Mouse (Mus musculus) mouse embryonic stem cell (cell line): Measurements from ENCODE around the gene Sox12.
"Not testable (repeated sequence)": the region's sequence is repeated elsewhere in the genome, so short reads cannot be mapped to it uniquely, and the experiment has no call there.

ENCODE experiments used
- in situ Hi-C, 2 experiments: fragments of 300-500 bp; cut with MboI; formaldehyde crosslinking; loops; 1 replicate in 1 of 2; 3 replicates in 1 of 2; pipeline ENCODE4 v1.14.3; 2019 to 2020; ENCODE audit warnings: low sequenced_read_pairs in 2 of 2, low pct_unique_long_range_greater_than_20kb in 1 of 2, mixed read lengths in 1 of 2; ENCODE audit not compliant: unreplicated experiment in 1 of 2

The Sox12 gene

DNA sequence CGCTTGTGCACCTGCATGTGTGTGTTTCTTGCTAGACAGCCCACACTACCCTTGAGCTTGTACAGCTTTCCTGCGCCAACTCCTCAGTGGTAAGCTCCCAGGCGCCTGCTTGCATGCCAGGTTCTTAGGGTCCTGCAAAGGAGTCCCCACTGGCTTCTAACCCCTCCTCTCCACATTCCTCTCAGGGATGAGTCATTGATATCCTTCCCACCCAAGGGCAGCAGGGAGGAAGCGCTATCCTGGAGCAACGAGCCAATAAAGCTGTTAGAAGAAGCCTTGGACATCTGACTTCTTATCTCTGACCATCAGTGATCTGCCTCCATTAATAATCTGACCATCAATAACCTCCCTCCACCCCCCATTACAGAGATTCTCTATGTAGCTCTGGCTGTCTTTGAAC, 29.9 kb downstream of the Sox12 start:
- in situ Hi-C loops = loop anchor here in 1 of 2 experiments (10.0 kb wide), 1 partner anchor 263 kb away; the partner anchor contains the start of gene Srxn1

DNA sequence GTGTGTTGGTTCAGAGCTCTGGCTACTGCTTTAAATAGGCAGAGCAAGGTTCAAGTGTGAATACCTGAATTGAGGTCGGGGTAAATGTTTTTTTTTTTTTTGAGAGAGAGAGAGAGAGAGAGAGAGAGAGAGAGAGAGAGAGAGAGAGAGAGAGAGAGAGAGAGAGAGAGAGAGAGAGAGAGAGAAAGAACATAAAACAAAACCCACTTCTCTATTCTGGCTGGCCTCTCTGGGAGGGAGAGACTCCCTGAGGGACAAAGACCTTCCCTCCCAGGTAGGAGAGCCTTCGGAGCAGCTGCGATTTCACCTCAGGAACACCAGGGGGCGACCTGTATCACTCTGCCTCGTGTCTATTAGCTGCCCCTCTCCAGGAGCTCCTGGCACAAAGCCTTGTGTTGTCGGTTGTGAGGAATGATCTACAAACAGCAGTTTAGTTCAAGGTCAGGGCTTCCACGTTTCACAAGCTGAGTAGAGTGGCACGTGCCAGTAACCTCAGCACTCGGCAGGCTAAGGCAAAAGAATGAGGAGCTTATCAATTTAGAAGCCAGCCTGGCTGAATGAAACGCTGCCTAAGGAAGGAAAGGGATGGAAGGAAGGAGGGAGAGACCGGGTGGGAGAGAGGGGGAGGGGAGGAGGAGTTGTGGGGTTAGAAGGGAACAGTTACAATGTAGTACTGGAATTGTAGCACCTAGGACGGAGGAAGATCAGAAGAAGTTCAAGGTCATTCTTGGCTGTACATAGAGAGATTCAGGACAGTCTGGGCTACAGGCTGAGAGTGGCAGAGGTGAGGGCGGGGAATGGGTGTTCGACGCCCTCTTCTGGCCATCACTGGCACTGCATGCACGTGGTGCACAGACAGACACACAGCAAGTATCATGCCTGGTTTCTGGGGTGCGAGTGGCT, 34.4 kb downstream of the Sox12 start:
- in situ Hi-C loops = loop anchor here in 1 of 2 experiments (10.0 kb wide), 1 partner anchor 259 kb away; the partner anchor contains the start of gene Srxn1

DNA sequence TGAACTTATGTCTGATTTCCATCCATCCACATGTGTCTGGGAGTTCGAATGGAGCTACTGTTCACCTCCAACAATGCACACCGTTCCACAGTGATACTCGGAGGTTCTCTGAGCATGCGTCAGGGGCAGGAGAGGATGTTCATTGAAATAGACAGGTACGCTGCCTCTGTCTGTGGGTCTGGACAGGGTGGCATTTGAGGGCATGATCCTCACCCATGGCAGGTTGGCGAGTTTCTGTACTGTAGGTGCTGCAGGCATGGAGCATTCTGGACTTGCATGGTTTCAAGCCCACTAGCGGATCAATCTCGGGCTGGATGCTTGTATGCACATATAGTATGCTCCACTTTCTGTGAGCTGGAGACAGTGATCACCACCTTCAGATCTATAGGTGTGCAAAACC, 36.7 kb downstream of the Sox12 start:
- in situ Hi-C loops = loop anchor here in 1 of 2 experiments (10.0 kb wide), 1 partner anchor 256 kb away; the partner anchor contains the start of gene Srxn1

DNA sequence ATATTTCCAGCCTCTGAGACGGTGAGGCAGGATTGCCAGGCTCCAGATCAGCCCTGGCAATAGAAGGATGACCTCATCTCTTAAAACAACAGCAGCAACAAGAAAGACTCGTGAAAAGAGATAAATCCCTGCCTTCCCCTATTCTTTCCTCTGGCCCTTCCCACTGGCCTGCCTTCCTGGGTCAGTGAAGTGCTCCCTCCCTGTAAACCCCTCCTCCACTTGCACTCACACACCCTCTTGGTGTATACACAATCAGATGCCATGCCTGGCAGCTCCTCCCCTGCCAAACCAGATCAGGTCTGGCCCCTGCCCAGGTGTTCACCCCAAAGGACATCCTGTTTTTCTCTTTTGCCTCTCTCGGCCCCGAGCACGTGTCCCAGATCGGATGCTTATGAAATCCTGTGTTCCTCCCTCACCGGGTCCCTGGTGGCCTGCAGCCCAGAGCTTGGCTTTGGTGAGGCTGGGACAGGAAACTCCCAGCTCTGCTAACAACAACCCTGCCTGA, 37.5 kb downstream of the Sox12 start:
- in situ Hi-C loops = loop anchor here in 1 of 2 experiments (10.0 kb wide), 1 partner anchor 256 kb away; the partner anchor contains the start of gene Srxn1

DNA sequence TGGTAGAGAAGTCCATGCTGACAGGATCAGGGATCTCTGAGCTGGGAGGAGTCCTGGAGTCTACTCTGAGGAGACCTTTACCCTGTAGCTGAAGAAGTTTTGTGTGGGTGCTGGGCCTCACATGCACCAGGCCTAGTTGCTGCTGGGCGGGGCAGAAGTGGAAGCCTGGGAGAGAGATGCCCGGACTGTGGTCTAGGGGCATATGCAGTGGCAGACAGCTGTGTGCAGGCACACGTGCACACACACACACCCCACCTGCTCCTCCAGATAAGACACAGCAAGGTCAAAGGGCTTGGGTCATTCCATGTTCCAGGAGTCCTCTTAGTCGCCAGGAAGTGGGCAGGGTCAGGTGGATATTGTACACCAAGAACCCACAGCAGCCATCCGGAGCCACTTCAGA, 38.2 kb downstream of the Sox12 start:
- in situ Hi-C loops = loop anchor here in 1 of 2 experiments (10.0 kb wide), 1 partner anchor 255 kb away; the partner anchor contains the start of gene Srxn1

DNA sequence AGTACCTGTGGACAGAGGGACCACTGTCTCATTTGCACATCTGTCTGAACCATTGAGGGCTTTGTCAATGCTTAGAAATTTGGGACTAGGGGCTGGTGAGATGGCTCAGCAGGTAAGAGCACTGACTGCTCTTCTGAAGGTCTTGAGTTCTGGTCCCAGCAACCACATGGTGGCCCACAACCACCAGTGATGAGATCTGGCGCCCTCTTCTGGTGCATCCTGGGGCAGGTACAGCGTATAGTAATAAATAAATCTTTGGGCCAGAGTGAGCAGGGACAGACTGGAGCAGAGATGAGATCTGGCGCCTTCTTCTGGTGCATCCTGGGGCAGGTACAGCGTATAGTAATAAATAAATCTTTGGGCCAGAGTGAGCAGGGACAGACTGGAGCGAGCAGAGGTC, 38.9 kb downstream of the Sox12 start:
- in situ Hi-C loops = not testable (repeated sequence)

DNA sequence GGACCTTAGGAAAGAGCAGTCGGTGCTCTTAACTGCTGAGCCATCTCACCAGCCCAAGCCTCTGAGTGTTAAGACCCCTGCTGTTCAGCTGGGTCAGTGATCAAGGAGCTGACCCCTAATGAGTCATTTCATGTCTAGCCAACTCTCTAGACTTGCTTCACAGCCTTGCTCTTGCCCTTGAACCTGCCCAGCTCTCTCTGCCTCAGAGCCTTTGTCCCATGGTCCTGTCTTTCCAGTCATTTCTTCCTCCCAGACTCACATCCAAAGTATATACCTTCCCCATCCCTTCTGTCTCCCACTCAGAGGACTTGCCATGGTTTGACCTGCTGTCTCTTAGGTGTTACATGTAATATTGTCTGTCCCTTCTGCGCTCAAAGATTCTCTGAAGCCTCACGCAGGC, 40.6 kb downstream of the Sox12 start:
- in situ Hi-C loops = no loop called here

DNA sequence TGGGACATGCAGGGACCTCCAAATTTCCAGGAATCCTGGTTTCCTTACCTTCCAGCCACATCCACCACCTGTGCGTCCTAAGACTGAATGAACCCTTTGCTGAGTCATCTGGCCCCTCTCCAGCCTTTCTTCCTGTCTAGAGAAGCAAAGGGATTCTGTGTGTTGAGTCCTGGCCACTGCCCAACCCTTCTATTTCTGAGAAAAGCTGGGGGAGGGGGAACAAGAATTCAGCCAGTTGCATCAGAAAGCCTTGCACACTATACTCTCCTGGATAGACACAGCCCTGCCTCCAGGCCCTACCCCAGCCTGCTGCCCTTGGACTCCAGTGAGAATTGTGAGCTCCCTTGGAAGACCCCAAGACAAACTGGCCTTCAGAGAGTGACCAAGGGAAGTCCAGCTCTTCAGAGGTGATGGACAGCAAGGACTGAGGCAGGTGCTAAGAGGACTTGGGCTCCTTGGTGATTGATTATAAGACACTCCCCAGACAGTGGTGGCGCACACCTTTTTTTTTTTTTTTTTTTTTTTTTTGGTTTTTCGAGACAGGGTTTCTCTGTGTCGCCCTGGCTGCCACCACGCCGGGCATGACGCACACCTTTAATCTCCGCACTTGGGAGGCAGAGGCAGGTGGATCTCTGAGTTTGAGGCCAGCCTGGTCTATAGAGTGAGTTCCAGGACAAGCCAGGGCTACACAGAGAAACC, 47.9 kb downstream of the Sox12 start:
- in situ Hi-C loops = no loop called here

DNA sequence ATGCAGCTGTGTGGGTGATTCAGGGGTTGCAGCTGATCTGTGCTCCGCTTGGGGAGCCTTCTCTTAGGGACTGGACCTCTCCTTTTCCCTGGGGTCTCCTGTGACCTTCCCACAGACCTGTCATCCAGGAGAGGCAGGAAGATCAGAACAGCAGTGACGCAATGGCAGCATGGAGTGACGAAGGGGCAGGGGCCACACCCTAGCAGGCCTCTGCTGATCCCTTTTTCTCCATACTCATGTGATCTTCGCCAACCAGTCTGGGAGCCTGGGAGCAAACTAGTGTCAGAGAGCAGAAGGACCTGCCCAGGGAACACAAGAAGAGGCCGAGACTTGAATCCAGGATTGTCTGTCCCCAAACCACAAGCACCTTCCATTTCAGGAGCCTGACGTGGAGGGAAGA, 48.7 kb downstream of the Sox12 start:
- in situ Hi-C loops = no loop called here

DNA sequence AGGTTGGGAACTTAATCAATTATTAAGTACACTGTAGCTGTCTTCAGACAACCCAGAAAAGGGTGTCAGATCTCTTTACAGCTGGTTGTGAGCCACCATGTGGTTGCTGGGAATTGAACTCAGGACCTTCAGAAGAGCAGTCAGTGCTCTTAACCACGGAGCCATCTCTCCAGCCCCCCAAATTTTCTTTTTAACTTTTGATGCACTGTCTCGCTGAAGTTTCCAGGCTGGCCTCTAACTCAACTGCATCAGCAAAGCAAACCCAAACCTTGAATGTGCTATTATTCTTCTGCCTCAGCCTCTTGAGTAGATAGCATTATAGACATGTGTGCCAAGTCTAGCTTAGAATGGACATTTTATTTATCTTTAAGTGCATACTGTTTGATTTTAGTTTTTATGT, 50.1 kb downstream of the Sox12 start:
- in situ Hi-C loops = no loop called here

DNA sequence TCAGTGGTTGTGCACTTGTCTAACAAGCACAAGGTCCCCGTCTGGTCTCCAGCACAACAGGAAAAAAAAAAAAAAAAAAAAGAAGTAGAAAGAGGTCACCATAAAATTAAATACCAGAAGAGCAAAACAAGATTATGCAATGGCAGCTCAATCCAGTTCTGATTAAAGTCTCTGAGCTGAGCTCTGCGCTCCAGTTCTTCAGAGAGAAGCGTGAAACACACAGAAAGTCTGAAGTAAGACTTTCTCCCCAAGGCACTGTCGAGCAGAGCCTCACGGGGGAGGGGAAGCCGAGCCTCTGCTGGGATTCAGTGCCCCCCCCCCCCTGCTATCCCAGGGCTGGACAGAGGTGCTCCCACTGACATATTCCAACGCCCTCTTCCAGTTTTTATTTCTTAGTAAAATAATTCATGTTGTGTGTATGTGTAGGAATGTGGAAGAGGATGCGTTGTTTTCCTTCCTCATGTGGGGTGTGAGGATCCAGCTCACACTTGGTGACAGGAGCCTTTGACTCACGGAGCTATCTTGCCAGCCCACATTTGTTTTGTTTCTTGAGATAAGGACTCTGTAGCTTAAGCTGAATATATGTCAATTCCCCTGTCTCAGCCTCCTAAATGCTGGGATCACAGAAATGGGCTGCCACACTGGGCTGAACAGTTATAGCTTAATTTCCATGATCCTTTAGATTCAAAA, 50.9 kb downstream of the Sox12 start:
- in situ Hi-C loops = no loop called here

DNA sequence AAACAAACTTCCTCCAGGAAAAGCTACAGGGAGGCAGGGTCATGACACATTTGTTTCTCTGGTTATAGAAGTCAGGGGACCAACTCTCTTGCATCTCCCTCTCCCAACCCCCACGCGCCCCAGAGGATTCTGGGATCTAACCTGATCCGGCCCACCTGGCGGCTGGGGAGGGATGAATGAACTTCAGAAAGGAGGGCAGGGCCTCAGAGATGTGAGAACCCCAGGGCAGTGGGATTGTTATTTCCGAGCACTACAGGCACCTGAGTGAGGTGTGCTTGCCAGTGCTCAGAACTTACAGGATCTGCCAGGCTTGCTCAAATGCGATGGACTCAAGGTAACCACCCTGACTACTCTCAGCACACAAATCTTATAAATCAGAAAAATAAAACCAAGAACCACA, 52.5 kb downstream of the Sox12 start:
- in situ Hi-C loops = no loop called here

DNA sequence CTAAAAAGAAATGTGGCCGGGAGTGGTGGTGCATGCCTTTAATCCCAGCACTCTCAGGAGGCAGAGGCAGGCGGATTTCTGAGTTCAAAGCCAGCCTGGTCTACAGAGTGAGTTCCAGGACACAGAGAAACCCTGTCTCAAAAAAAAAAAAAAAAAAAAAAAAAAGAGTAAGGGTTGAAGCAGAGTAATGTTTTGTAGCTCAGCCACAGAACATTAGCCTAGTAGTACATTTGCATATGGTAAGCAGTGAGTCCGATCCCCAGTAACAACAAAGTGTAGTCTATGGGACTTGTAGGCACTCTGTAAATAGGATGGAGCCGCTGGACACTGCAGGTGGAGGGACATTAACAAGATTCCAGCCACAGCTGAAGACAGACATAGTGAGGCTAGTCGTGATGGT, 53.0 kb downstream of the Sox12 start:
- in situ Hi-C loops = no loop called here

DNA sequence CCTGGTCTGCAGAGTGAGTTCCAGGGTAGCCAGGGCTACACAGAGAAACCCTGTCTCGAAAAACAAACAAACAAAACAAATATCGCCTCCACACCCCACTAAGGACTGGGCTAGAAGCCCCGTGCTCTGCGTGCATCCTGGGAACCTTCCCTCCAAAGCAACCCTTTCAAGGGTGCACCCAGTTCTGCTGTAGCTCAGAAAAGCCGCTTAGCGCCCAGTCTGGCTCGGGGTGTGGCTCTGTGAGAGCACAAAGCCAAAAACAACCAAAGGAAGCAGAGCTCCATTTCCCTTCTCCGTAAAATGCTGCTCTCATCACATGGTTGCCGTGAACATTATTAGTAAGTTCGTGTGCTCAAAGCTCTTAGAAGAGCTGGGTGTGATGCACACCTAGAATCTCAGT, 53.5 kb downstream of the Sox12 start:
- in situ Hi-C loops = no loop called here
